Comparison of ENCODE assay signal across 16 mouse cellular contexts in the genomic region with DNA sequence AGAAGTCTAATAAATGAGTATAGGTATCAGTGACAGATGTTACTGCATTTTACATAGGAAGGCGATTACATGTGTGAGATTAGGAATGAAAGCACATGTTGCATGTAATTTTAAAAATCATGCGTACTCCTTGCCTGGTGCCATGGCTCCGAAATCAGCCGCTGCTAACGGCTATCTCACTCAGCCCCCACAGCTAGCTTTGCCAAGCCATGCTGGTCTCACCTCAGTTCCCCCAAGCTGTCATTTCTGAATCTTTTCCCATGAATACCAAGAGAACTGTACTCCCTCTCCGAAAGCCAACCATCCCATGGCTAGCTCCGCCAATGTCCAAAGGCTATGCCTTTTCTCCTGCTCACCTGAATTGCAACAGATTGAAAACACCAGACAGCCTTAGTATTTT.
"Had no signal": no experiment of that assay in that cellular context is flagged by ENCODE, and none has a peak within 500 bp of the region (broad histone marks: within the 10 kb centered on the region; RNA-seq: fewer than 3 reads in every experiment).

No protein-coding gene starts in this region.

- DNase-seq: heart, postnatal 10 days; heart, postnatal 14 days; heart, postnatal 36 days; heart, postnatal 4 days; kidney, adult 11 months; kidney, adult 18-20 months; kidney, adult 2 months; kidney, adult 8-10 months; kidney, adult 9 months; kidney, postnatal 10 days; kidney, postnatal 14 days; kidney, postnatal 25 days; kidney, postnatal 36 days; kidney, postnatal 4 days; layer of hippocampus, adult 9-11 months; layer of hippocampus, postnatal 36 days had no signal
